Mouse (Mus musculus): ENCODE measurements around the gene Sfxn2. TPM values are rescaled to one million over a fixed set of nuclear protein-coding genes. Genes with fewer than 3 reads are reported as not detected.

Gene Sfxn2
- polyA plus RNA-seq, 2 experiments = 7.4 to 15.0 TPM

DNA sequence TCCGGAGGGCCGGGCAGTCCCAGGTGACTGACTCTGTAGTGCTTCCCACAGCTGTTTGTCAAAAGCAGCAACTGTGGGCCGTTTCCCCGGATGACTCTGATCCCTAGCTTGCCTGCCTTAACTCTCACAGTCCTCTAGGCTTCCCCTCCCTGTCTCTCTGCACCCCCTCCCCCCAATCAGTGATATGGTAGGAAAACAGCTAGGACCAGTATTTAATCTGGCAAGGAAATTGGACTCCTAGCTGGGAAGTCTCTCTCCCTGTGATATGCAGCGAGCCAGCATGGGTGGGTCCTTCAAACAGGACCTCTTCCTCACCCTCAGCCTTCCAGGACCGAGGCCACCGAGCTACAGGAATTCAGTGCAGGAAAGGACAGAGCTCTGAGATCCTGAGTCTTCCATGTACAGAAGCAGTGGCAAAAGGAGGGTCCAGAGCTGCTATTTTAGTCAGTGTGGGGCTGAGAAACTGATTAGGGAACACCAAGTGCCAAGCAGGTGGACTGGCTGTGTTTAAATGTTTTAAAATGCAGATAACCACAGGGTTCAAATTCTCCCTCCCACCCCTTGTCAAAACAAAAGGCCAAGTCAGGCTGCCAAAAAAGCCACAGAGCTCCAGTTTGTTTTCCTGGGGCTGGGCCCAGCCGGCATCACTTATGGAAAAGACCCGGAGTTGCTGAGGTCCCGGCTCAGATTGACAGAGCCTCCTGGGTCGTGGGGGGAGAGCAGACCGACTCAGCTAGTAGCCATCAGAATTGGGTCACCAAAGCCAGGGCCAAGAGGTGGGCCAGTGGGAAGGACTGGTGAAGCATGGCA, 71.8 kb downstream of the Sfxn2 start:
- Histone ChIP-seq H3K4me1 (replicated peaks; ENCODE audit: control insufficient read depth in 2 of 2, insufficient read depth in 2 of 2, low read length in 1 of 2) (peaks cover 0 to 30% of the 10 kb centered on the region in 2 experiments; a peak in 2 of 4 replicates), H3K9me3 (ENCODE audit: control insufficient read depth, low read length) (no peaks in the 10 kb centered on the region), H3K36me3 (replicated peaks; ENCODE audit: control insufficient read depth, insufficient read depth, low read depth) (no peaks in the 10 kb centered on the region), H3K27me3 (ENCODE audit: control insufficient read depth, insufficient read depth, low read length) (no peaks in the 10 kb centered on the region), H3K4me2 (ENCODE audit: low read depth) (no peak overlapping the region), H3K27ac (no peak overlapping the region), H3K9ac (replicated peaks) (no peak overlapping the region), H3K4me3 (ENCODE audit: insufficient read depth in 1 of 2, low read depth in 2 of 2, low read length in 2 of 2) (no peak overlapping the region)
- WGBS (ENCODE audit: insufficient replicate concordance) = 58% methylated on average over 12 of the region's 12 CpGs
- TF ChIP-seq EP300 (IDR thresholded peaks at IDR 0.05; ENCODE audit: low read depth) (no peak), CTCF (IDR thresholded peaks at IDR 0.05; ENCODE audit: low read depth) (no peak)
- DNase-seq (ENCODE audit: low read depth in 3 of 3, low spot score in 3 of 3) (no peak), ATAC-seq (ENCODE audit: insufficient read depth) (peak; percentile 18; the same call in 1 of the 2 replicates)

DNA sequence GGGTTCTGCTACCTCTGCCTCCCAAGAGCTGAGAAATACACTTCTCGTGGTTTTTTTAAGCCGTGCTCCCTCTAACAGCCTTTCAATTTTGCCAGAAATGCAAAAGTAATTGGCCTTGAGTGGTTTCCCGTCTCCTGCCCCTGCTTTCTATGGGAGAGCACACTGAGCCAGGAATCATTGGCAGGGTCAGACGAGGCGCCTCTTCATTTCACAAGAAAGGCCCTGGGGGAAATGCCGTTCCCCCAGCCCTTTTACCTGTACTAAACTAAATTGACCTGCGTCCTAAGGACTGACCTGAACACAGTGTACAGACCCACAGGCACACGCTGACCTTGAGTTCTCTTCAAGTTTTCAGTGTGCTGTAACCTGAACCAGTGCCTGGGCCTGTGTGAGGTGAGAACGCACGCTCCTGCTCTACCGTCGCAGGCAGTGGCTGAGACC, 72.9 kb downstream of the Sfxn2 start:
- H3K4me1 ChIP-seq (replicated peaks; ENCODE audit: control insufficient read depth in 2 of 2, insufficient read depth in 2 of 2, low read length in 1 of 2) = peaks cover 0 to 26% of the 10 kb centered on the region in 2 experiments; a peak in 2 of 4 replicates
- H3K4me3 ChIP-seq (ENCODE audit: insufficient read depth in 1 of 2, low read depth in 2 of 2, low read length in 2 of 2) = no peak overlapping the region
- no peaks in the 10 kb centered on the region for H3K36me3 ChIP-seq (replicated peaks; ENCODE audit: control insufficient read depth, insufficient read depth, low read depth)
- H3K9me3 ChIP-seq (ENCODE audit: control insufficient read depth, low read length) = no peaks in the 10 kb centered on the region
- no peak overlapping the region for H3K9ac ChIP-seq (replicated peaks)
- H3K27me3 ChIP-seq (ENCODE audit: control insufficient read depth, insufficient read depth, low read length) = no peaks in the 10 kb centered on the region
- no peak for DNase-seq (ENCODE audit: low read depth in 3 of 3, low spot score in 3 of 3)
- 74% methylated on average over 12 of the region's 12 CpGs for WGBS (ENCODE audit: insufficient replicate concordance)
- no peak overlapping the region for H3K27ac ChIP-seq
- TF ChIP-seq EP300 (IDR thresholded peaks at IDR 0.05; ENCODE audit: low read depth) = no peak
- TF ChIP-seq CTCF (IDR thresholded peaks at IDR 0.05; ENCODE audit: low read depth) = no peak
- no peak overlapping the region for H3K4me2 ChIP-seq (ENCODE audit: low read depth)
- no peak for ATAC-seq (ENCODE audit: insufficient read depth)

DNA sequence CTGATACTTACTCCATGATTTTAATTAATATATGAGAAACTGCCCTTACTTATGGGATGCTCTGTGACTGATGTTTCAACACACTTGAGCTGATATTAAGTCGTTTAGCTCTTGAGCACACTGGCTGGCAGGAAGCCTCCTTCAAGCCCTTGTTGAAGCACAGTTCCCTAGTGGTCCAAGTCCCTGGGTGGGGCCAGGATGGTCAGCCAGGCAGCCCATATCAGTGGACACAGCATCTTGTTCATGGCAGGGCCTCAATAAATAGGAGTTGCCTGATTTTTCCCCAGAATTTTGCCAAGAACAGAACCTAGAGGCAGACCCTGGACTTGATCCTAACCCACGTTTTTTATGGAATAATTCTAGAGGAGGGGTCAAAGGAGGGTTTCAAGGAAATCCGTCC, 74.1 kb downstream of the Sfxn2 start:
- H3K4me3 ChIP-seq (ENCODE audit: insufficient read depth in 1 of 2, low read depth in 2 of 2, low read length in 2 of 2) = no peak overlapping the region

More for the DNA sequence above, 74.1 kb downstream of the Sfxn2 start:
- Histone ChIP-seq H3K4me2 (ENCODE audit: low read depth) (no peak overlapping the region), H3K4me1 (replicated peaks; ENCODE audit: control insufficient read depth in 2 of 2, insufficient read depth in 2 of 2, low read length in 1 of 2) (peaks cover 0 to 16% of the 10 kb centered on the region in 2 experiments; a peak in 2 of 4 replicates), H3K9ac (replicated peaks) (no peak overlapping the region), H3K27ac (no peak overlapping the region), H3K9me3 (ENCODE audit: control insufficient read depth, low read length) (no peaks in the 10 kb centered on the region), H3K36me3 (replicated peaks; ENCODE audit: control insufficient read depth, insufficient read depth, low read depth) (peaks cover 3% of the 10 kb centered on the region), H3K27me3 (ENCODE audit: control insufficient read depth, insufficient read depth, low read length) (no peaks in the 10 kb centered on the region)
- ATAC-seq (ENCODE audit: insufficient read depth) (no peak), DNase-seq (ENCODE audit: low read depth in 3 of 3, low spot score in 3 of 3) (no peak)
- TF ChIP-seq EP300 (IDR thresholded peaks at IDR 0.05; ENCODE audit: low read depth) (no peak), CTCF (IDR thresholded peaks at IDR 0.05; ENCODE audit: low read depth) (no peak)
- WGBS (ENCODE audit: insufficient replicate concordance) = 57% methylated on average over 3 of the region's 3 CpGs

Other genes starting within 250 kb of the Sfxn2 start
- 4.9 and 5.9 TPM in 2 replicates for gene Psd, start 246.2 kb upstream of the Sfxn2 start, polyA plus RNA-seq (2012; rRNA removed)
- 4.9 and 6.2 TPM in 2 replicates for gene Psd, start 246.2 kb upstream of the Sfxn2 start, polyA plus RNA-seq (2014; fragmentation: Nextera tagmentation; extraction: Ambion mirVana)
- 6.3 and 8.0 TPM in 2 replicates for gene Fbxl15, start 245.2 kb upstream of the Sfxn2 start, polyA plus RNA-seq (2012; rRNA removed)
- 10.0 and 12.5 TPM in 2 replicates for gene Fbxl15, start 245.2 kb upstream of the Sfxn2 start, polyA plus RNA-seq (2014; fragmentation: Nextera tagmentation; extraction: Ambion mirVana)
- 35.3 and 54.9 TPM in 2 replicates for gene Cuedc2, start 234.7 kb upstream of the Sfxn2 start, polyA plus RNA-seq (2012; rRNA removed)
- 76.6 and 79.2 TPM in 2 replicates for gene Cuedc2, start 234.7 kb upstream of the Sfxn2 start, polyA plus RNA-seq (2014; fragmentation: Nextera tagmentation; extraction: Ambion mirVana)
- 9.5 and 12.5 TPM in 2 replicates for gene Mfsd13a, start 232.2 kb upstream of the Sfxn2 start, polyA plus RNA-seq (2012; rRNA removed)
- gene Mfsd13a, start 232.2 kb upstream of the Sfxn2 start, polyA plus RNA-seq (2014; fragmentation: Nextera tagmentation; extraction: Ambion mirVana) = 8.3 and 9.5 TPM in 2 replicates
- gene 2310034G01Rik, start 223.1 kb upstream of the Sfxn2 start, polyA plus RNA-seq (2012; rRNA removed) = 0.17 and 0.21 TPM in 2 replicates
- gene 2310034G01Rik, start 223.1 kb upstream of the Sfxn2 start, polyA plus RNA-seq (2014; fragmentation: Nextera tagmentation; extraction: Ambion mirVana) = 0.16 and 0.74 TPM in 2 replicates
- 23.5 and 28.1 TPM in 2 replicates for gene Actr1a, start 177.6 kb upstream of the Sfxn2 start, polyA plus RNA-seq (2012; rRNA removed)
- 47.0 and 51.4 TPM in 2 replicates for gene Actr1a, start 177.6 kb upstream of the Sfxn2 start, polyA plus RNA-seq (2014; fragmentation: Nextera tagmentation; extraction: Ambion mirVana)
- gene Sufu, start 176.5 kb upstream of the Sfxn2 start, polyA plus RNA-seq (2012; rRNA removed) = 3.2 and 3.6 TPM in 2 replicates
- gene Sufu, start 176.5 kb upstream of the Sfxn2 start, polyA plus RNA-seq (2014; fragmentation: Nextera tagmentation; extraction: Ambion mirVana) = 4.2 and 5.4 TPM in 2 replicates
- gene Trim8, start 71.7 kb upstream of the Sfxn2 start, polyA plus RNA-seq (2012; rRNA removed) = 7.3 and 7.7 TPM in 2 replicates
- gene Trim8, start 71.7 kb upstream of the Sfxn2 start, polyA plus RNA-seq (2014; fragmentation: Nextera tagmentation; extraction: Ambion mirVana) = 7.5 and 10.1 TPM in 2 replicates
- 14.7 and 27.6 TPM in 2 replicates for gene Arl3, start 167 bp upstream of the Sfxn2 start, polyA plus RNA-seq (2012; rRNA removed)
- gene Arl3, start 167 bp upstream of the Sfxn2 start, polyA plus RNA-seq (2014; fragmentation: Nextera tagmentation; extraction: Ambion mirVana) = 17.1 and 17.6 TPM in 2 replicates
- gene Wbp1l, start 25.7 kb downstream of the Sfxn2 start, polyA plus RNA-seq (2012; rRNA removed) = 10.6 and 10.7 TPM in 2 replicates
- 9.8 and 11.8 TPM in 2 replicates for gene Wbp1l, start 25.7 kb downstream of the Sfxn2 start, polyA plus RNA-seq (2014; fragmentation: Nextera tagmentation; extraction: Ambion mirVana)
- gene Cyp17a1, start 99.8 kb downstream of the Sfxn2 start, polyA plus RNA-seq (2012; rRNA removed) = 0.06 and 0.08 TPM in 2 replicates
- 0.13 and 0.18 TPM in 2 replicates for gene Cyp17a1, start 99.8 kb downstream of the Sfxn2 start, polyA plus RNA-seq (2014; fragmentation: Nextera tagmentation; extraction: Ambion mirVana)
- 2.1 and 2.7 TPM in 2 replicates for gene Borcs7, start 116.5 kb downstream of the Sfxn2 start, polyA plus RNA-seq (2012; rRNA removed)
- 5.0 and 6.0 TPM in 2 replicates for gene Borcs7, start 116.5 kb downstream of the Sfxn2 start, polyA plus RNA-seq (2014; fragmentation: Nextera tagmentation; extraction: Ambion mirVana)
- 3.8 and 5.1 TPM in 2 replicates for gene As3mt, start 134.1 kb downstream of the Sfxn2 start, polyA plus RNA-seq (2012; rRNA removed)
- 12.8 and 13.4 TPM in 2 replicates for gene As3mt, start 134.1 kb downstream of the Sfxn2 start, polyA plus RNA-seq (2014; fragmentation: Nextera tagmentation; extraction: Ambion mirVana)
- 1.2 and 1.7 TPM in 2 replicates for gene Cnnm2, start 188.2 kb downstream of the Sfxn2 start, polyA plus RNA-seq (2012; rRNA removed)
- gene Cnnm2, start 188.2 kb downstream of the Sfxn2 start, polyA plus RNA-seq (2014; fragmentation: Nextera tagmentation; extraction: Ambion mirVana) = 1.5 and 2.6 TPM in 2 replicates